Mouse (Mus musculus): ENCODE results near the gene Upk3a. TPM values are rescaled to one million over a fixed set of nuclear protein-coding genes. Genes with fewer than 3 reads are reported as not detected.

Gene Upk3a
- not detected in 2 replicates for total RNA-seq (2014; fragmentation: Nextera tagmentation)
- total RNA-seq (2017), result not detected in 2 replicates
- polyA plus RNA-seq (2012), result not detected in 2 replicates

GRCm38 (mm10) chr15:85016951-85017664 lies at the start of gene Upk3a:
TSS of gene Upk3a (plus strand) at chr15:85017141.
- TF ChIP-seq GATA2 (IDR thresholded peaks at IDR 0.05; ENCODE audit: borderline replicate concordance, low read depth, low read length) (no peak), CTCF (IDR thresholded peaks at IDR 0.05; ENCODE audit: low read depth, low read length) (no peak), POLR2AphosphoS5 (IDR thresholded peaks at IDR 0.05; ENCODE audit: insufficient replicate concordance, low read depth, low read length) (no peak), GATA1 (IDR thresholded peaks at IDR 0.05; ENCODE audit: borderline replicate concordance, low read length) (no peak), TAL1 (conservative IDR thresholded peaks at IDR 0.05; ENCODE audit: low read depth, low read length) (no peak)
- Histone ChIP-seq H3K36me3 (replicated peaks) (no peaks in the 10 kb centered on the region), H3K4me3 (ENCODE audit: low read depth, low read length) (no peak within 1 kb of the TSS), H3K27me3 (ENCODE audit: insufficient read depth, low read length) (peaks cover 8% of the 10 kb centered on the region; the same call in 1 of the 2 replicates), H3K4me1 (ENCODE audit: insufficient read depth, low read depth, low read length) (no peaks in the 10 kb centered on the region), H3K9me3 (replicated peaks) (no peaks in the 10 kb centered on the region)
- DNase-seq (ENCODE audit: low spot score), result no peak
- no peak for ATAC-seq (ENCODE audit: extremely low read depth, insufficient number of reproducible peaks, low FRiP score, poor library complexity, severe bottlenecking)

- Histone ChIP-seq H3K9me3 (replicated peaks) (0 out of 2 replicates have a peak, but pooled peaks cover 3% of the 10 kb centered on the region), H3K27me3 (ENCODE audit: insufficient read depth, low read length) (no peaks in the 10 kb centered on the region), H3K36me3 (replicated peaks) (peaks cover 33% of the 10 kb centered on the region), H3K4me1 (ENCODE audit: insufficient read depth, low read depth, low read length) (no peaks in the 10 kb centered on the region), H3K4me3 (ENCODE audit: low read depth, low read length) (no peak overlapping the region)
- TF ChIP-seq POLR2AphosphoS5 (IDR thresholded peaks at IDR 0.05; ENCODE audit: insufficient replicate concordance, low read depth, low read length) (no peak), TAL1 (conservative IDR thresholded peaks at IDR 0.05; ENCODE audit: low read depth, low read length) (no peak), GATA1 (IDR thresholded peaks at IDR 0.05; ENCODE audit: borderline replicate concordance, low read length) (no peak), CTCF (IDR thresholded peaks at IDR 0.05; ENCODE audit: low read depth, low read length) (no peak), GATA2 (IDR thresholded peaks at IDR 0.05; ENCODE audit: borderline replicate concordance, low read depth, low read length) (no peak)
- DNase-seq (ENCODE audit: low spot score), result no peak
- no peak for ATAC-seq (ENCODE audit: extremely low read depth, insufficient number of reproducible peaks, low FRiP score, poor library complexity, severe bottlenecking)
These were observed 48.4 kb upstream of the Upk3a start for GRCm38 (mm10) chr15:84968534-84968933.

GRCm38 (mm10) chr15:84972860-84973543 lies 43.9 kb upstream of the Upk3a start:
- TF ChIP-seq GATA2 (IDR thresholded peaks at IDR 0.05; ENCODE audit: borderline replicate concordance, low read depth, low read length), result no peak
- TF ChIP-seq CTCF (IDR thresholded peaks at IDR 0.05; ENCODE audit: low read depth, low read length), result no peak
- TF ChIP-seq POLR2AphosphoS5 (IDR thresholded peaks at IDR 0.05; ENCODE audit: insufficient replicate concordance, low read depth, low read length), result no peak
- no peak for TF ChIP-seq GATA1 (IDR thresholded peaks at IDR 0.05; ENCODE audit: borderline replicate concordance, low read length)
- no peak for TF ChIP-seq TAL1 (conservative IDR thresholded peaks at IDR 0.05; ENCODE audit: low read depth, low read length)

GRCm38 (mm10) chr15:84973544-84973871 lies 43.4 kb upstream of the Upk3a start:
- ATAC-seq (ENCODE audit: extremely low read depth, insufficient number of reproducible peaks, low FRiP score, poor library complexity, severe bottlenecking), result no peak
- no peak overlapping the region for H3K4me3 ChIP-seq (ENCODE audit: low read depth, low read length)
- H3K9me3 ChIP-seq (replicated peaks), result 0 out of 2 replicates have a peak, but pooled peaks cover 3% of the 10 kb centered on the region
- no peak for DNase-seq (ENCODE audit: low spot score)
- H3K36me3 ChIP-seq (replicated peaks), result peaks cover 70% of the 10 kb centered on the region
- no peak for TF ChIP-seq GATA1 (IDR thresholded peaks at IDR 0.05; ENCODE audit: borderline replicate concordance, low read length)
- TF ChIP-seq CTCF (IDR thresholded peaks at IDR 0.05; ENCODE audit: low read depth, low read length), result no peak
- TF ChIP-seq GATA2 (IDR thresholded peaks at IDR 0.05; ENCODE audit: borderline replicate concordance, low read depth, low read length), result no peak
- TF ChIP-seq POLR2AphosphoS5 (IDR thresholded peaks at IDR 0.05; ENCODE audit: insufficient replicate concordance, low read depth, low read length), result no peak
- no peak for TF ChIP-seq TAL1 (conservative IDR thresholded peaks at IDR 0.05; ENCODE audit: low read depth, low read length)
- H3K4me1 ChIP-seq (ENCODE audit: insufficient read depth, low read depth, low read length), result no peaks in the 10 kb centered on the region; the same call in 1 of the 2 replicates
- no peaks in the 10 kb centered on the region for H3K27me3 ChIP-seq (ENCODE audit: insufficient read depth, low read length)

More at GRCm38 (mm10) chr15:84972860-84973543, 43.9 kb upstream of the Upk3a start:
- Histone ChIP-seq H3K36me3 (replicated peaks) (peaks cover 69% of the 10 kb centered on the region), H3K4me1 (ENCODE audit: insufficient read depth, low read depth, low read length) (no peaks in the 10 kb centered on the region; the same call in 1 of the 2 replicates), H3K27me3 (ENCODE audit: insufficient read depth, low read length) (no peaks in the 10 kb centered on the region), H3K4me3 (ENCODE audit: low read depth, low read length) (no peak overlapping the region), H3K9me3 (replicated peaks) (0 out of 2 replicates have a peak, but pooled peaks cover 3% of the 10 kb centered on the region)
- DNase-seq (ENCODE audit: low spot score) (no peak), ATAC-seq (ENCODE audit: extremely low read depth, insufficient number of reproducible peaks, low FRiP score, poor library complexity, severe bottlenecking) (no peak)

- ATAC-seq (ENCODE audit: extremely low read depth, insufficient number of reproducible peaks, low FRiP score, poor library complexity, severe bottlenecking) (no peak), DNase-seq (ENCODE audit: low spot score) (no peak)
- Histone ChIP-seq H3K27me3 (ENCODE audit: insufficient read depth, low read length) (no peaks in the 10 kb centered on the region), H3K36me3 (replicated peaks) (peaks cover 77% of the 10 kb centered on the region), H3K4me3 (ENCODE audit: low read depth, low read length) (no peak overlapping the region), H3K9me3 (replicated peaks) (0 out of 2 replicates have a peak, but pooled peaks cover 3% of the 10 kb centered on the region), H3K4me1 (ENCODE audit: insufficient read depth, low read depth, low read length) (no peaks in the 10 kb centered on the region; the same call in 1 of the 2 replicates)
- TF ChIP-seq GATA2 (IDR thresholded peaks at IDR 0.05; ENCODE audit: borderline replicate concordance, low read depth, low read length), result no peak
- TF ChIP-seq POLR2AphosphoS5 (IDR thresholded peaks at IDR 0.05; ENCODE audit: insufficient replicate concordance, low read depth, low read length), result no peak
- TF ChIP-seq TAL1 (conservative IDR thresholded peaks at IDR 0.05; ENCODE audit: low read depth, low read length), result no peak
These were observed 41.2 kb upstream of the Upk3a start for GRCm38 (mm10) chr15:84975729-84976128.
